Mouse (Mus musculus) activated CD4-positive, CD25-positive, alpha-beta regulatory T cell, adult 4 months (primary cell): Measurements from ENCODE around the gene Ttf2. TPM values are rescaled to one million over a fixed set of nuclear protein-coding genes. Genes with fewer than 3 reads are reported as not detected.
A peak's percentile ranks its signal among the peaks of the same experiment; 100 is the strongest.

Experiments
- ATAC-seq: one replicate; pipeline ENCODE4 v1.8.0; 2017
- polyA plus RNA-seq, 2 experiments: library from polyadenylated mRNA; unstranded; fragments of 100-300 nt; shearing (Covaris generic); gene quantifications; one replicate each; pipeline ENCODE4 v1.2.1; 2017

The Ttf2 gene
- polyA plus RNA-seq, result 10 to 100 TPM; 13.0 to 14.8 TPM

- peak; percentile 100 for ATAC-seq
Measured at GRCm38 (mm10) chr3:100969176-100969917, at the start of gene Ttf2. TSS of gene Ttf2 (minus strand) at chr3:100969663.

GRCm38 (mm10) chr3:101018494-101018893, 49.0 kb upstream of the Ttf2 start:
- ATAC-seq, result no peak

GRCm38 (mm10) chr3:101016050-101016449, 46.6 kb upstream of the Ttf2 start:
- ATAC-seq, result no peak

GRCm38 (mm10) chr3:101015254-101015653, 45.8 kb upstream of the Ttf2 start:
- ATAC-seq, result no peak

GRCm38 (mm10) chr3:101013536-101013935, 44.1 kb upstream of the Ttf2 start:
- no peak for ATAC-seq

- ATAC-seq, result no peak
Measured at GRCm38 (mm10) chr3:101013005-101013404, 43.5 kb upstream of the Ttf2 start.

GRCm38 (mm10) chr3:101012597-101012996, 43.1 kb upstream of the Ttf2 start:
- ATAC-seq, result peak; percentile 9

GRCm38 (mm10) chr3:101012131-101012571, 42.7 kb upstream of the Ttf2 start:
- peak; percentile 60 for ATAC-seq

- ATAC-seq, result no peak
Measured at GRCm38 (mm10) chr3:101011203-101011600, 41.7 kb upstream of the Ttf2 start.

- peak; percentile 64 for ATAC-seq
Measured at GRCm38 (mm10) chr3:101010589-101011202, 41.2 kb upstream of the Ttf2 start.

GRCm38 (mm10) chr3:101007112-101007782, 37.8 kb upstream of the Ttf2 start:
- no peak for ATAC-seq

- ATAC-seq, result no peak
Measured at GRCm38 (mm10) chr3:101005392-101005791, 35.9 kb upstream of the Ttf2 start.

- no peak for ATAC-seq
Measured at GRCm38 (mm10) chr3:101003575-101004356, 34.3 kb upstream of the Ttf2 start.

- no peak for ATAC-seq
Measured at GRCm38 (mm10) chr3:100999732-101000131, 30.3 kb upstream of the Ttf2 start.

- peak; percentile 96 for ATAC-seq
Measured at GRCm38 (mm10) chr3:100998904-100999340, 29.5 kb upstream of the Ttf2 start.

GRCm38 (mm10) chr3:100997785-100998570, 28.5 kb upstream of the Ttf2 start:
- ATAC-seq, result no peak

- no peak for ATAC-seq
Measured at GRCm38 (mm10) chr3:100994252-100994651, 24.8 kb upstream of the Ttf2 start.

GRCm38 (mm10) chr3:100993718-100994117, 24.3 kb upstream of the Ttf2 start:
- peak; percentile 42 for ATAC-seq

- ATAC-seq, result no peak
Measured at GRCm38 (mm10) chr3:100993158-100993557, 23.7 kb upstream of the Ttf2 start.

- ATAC-seq, result no peak
Measured at GRCm38 (mm10) chr3:100990231-100990630, 20.8 kb upstream of the Ttf2 start.

- ATAC-seq, result no peak
Measured at GRCm38 (mm10) chr3:100989417-100989816, 20.0 kb upstream of the Ttf2 start.

- ATAC-seq, result no peak
Measured at GRCm38 (mm10) chr3:100979290-100979689, 9.8 kb upstream of the Ttf2 start.
